Mouse (Mus musculus): ENCODE data around the gene Fgf8.

The Fgf8 gene

DNA sequence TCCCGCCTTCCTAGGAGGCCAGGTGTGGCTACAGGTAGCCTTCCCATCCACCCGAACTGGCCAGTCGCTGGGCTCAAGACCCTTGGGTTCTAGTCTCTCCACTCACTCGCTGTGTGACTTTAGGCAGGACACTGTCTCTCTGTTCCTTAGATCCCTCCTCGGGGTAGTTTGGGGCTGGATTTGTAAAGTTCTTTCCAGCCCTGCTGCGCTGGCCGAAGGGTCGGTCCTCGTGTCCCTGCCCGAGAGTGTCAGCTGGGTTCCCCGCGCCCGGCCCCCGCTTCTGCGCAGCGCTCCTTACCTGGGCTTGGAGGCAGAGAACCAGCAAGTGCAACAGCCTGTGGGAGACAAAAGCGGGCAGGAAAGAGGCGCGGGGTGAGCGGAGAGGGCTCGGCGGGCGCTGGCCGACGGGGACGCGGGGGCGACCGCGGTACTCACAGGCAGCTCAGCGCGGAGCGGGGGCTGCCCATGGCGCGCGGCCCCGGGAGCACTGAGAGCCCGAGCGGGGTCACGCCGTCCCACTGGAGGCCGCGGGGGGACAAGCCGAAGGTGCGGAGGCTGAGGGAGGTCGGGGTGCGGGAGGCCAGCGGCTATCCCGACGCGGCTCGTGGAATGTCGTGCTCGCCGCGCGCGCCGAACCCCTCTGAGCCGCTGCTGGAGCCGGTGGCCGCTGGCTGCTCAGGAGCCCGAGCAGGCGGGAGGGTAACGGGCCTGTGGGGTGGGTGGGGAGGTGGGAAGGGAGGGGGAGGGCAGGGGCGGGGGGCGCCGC lies at the start of gene Fgf8:
Fgf8 (minus strand) TSS at position 698 of the 766 bp plus-strand sequence.
- no peak for DNase-seq (ENCODE audit: extremely low read depth, low read depth)

DNA sequence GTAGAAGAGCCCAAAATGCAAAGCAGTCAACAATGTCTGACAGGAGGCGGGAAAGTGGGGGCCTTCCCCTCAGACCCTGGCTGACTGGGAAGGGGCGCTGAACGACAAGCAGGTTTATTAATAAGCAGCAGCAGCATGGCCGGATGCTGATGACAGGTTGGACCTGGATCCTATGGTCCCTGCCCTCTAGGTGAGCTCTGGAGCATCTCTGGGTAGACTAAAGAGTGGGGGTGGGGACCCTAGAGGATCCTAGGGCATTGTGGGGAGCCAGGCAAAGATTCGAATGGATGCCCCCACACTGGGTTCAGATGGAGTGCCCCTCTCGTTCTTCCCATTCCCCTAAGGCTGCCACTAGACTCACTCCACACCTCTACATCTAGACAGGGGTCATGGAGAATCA lies 49.7 kb upstream of the Fgf8 start:
- DNase-seq (ENCODE audit: extremely low read depth, low read depth), result no peak

- peak; percentile 95 for DNase-seq (ENCODE audit: extremely low read depth, low read depth)
Observed at GRCm38 (mm10) chr19:45789888-45790874, 47.5 kb upstream of the Fgf8 start.

GRCm38 (mm10) chr19:45789365-45789764 lies 46.6 kb upstream of the Fgf8 start:
- no peak for DNase-seq (ENCODE audit: extremely low read depth, low read depth)

DNA sequence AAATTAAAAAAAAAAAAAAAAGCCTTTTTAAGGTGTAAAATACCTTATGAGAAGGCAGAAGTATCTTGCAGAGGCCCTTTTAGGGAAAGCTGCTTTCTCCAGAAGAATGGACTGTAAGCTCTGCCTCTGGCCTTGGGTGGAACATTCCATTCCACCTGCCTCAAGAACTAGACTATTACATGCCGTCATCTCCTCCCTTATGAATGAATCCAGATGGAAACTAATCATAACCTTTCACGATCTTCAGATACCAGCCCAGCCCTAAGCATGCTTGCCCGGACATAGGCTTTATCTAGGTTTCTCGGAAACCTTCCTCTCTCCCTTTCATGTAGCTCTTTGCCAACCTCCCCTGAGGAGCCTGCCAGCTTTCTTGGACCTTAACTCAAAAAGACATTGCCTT lies 45.6 kb upstream of the Fgf8 start:
- no peak for DNase-seq (ENCODE audit: extremely low read depth, low read depth)

DNA sequence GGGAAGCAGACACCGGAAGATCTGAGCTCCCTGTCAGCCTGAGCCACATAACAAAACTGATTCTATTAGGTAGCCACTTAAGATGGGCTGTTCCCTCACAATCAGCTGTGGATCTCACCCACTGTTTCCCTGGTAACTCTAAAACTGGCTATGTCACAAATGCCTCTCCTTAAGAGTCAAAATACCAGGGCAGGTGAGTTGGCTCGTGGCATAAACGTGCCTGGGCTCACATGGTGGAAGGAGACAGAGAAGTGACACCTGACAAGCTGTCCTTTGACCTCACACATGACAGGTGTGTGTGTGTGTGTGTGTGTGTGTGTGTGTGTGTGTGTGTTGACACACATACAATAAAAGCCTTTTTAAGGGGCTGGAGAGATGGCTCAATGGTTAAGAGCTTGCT lies 44.7 kb upstream of the Fgf8 start:
- no peak for DNase-seq (ENCODE audit: extremely low read depth, low read depth)

- no peak for DNase-seq (ENCODE audit: extremely low read depth, low read depth)
Observed at GRCm38 (mm10) chr19:45785470-45785869, 42.8 kb upstream of the Fgf8 start.

- no peak for DNase-seq (ENCODE audit: extremely low read depth, low read depth)
Observed at GRCm38 (mm10) chr19:45783933-45784576, 41.3 kb upstream of the Fgf8 start.

DNA sequence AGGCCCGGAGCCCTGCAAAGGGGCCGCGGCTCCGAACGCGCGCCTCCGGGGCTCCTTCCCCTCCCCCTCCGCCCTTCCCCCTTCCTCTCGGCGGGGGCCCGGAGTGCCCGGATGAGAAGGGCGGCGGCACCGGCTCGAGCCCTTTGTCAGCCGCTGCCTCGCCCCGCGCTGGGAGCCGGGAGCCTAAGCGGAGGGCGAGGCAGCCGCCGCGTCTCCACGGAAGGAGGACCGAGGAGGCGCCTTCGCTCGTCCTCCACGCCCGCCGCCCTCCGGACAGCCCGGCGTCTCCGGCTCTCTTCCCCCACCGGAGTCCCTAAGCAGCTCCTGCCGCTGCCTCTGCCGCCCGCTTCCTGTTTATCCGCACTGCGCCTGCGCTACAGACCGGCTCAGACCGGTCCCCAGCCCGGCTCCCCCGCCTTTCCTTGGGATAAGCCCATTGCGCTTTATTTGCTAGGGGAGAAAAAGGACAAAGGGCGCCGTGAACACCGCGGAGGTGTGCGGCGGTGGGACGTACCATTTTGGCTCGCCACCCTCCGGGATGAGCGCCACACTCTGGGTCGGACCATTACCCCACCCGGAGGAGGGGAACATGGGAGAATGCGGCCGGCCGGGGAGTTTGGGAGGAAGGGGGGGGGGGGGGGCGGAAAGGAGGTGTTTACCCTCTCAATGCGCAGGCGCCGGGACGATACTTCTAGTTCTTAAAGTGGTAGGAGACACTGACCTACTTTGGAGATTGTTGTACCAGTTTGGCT lies 40.6 kb upstream of the Fgf8 start, which contains the start of gene Mgea5:
Mgea5 (minus strand) TSS at position 657 of the 752 bp plus-strand sequence.
- peak; percentile 99 for DNase-seq (ENCODE audit: extremely low read depth, low read depth)

DNA sequence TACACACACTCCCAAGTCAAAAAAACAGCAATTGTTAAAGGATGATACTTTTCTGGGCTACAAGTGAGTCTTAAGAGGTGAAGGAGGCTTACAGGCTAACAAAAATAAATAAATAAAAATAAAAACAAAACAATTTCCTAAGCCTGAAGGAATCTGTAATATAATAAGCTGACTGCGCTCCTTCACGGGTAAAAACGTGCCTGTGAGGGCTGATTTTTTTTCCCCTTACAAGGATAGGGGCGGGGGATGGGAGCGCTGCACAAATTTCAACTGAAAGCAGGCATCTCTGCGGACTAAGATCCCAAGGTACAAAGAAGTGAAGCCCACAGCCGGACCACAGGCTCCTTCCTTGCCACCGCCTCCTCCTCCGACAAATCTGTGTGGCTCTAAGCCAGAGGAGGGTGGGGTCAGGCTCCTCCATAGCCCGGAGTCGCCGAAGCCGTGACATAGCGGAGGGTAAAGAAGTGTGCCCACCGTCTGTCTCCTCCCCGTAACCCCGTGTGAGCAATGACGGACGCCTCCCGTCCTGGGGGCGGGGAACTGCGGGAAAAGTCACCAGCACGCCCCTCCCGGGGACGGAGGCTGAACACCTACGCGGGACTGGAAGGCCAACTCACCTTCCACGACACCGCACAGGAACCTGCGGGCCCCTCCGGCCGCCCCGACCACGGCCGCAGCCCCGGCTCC lies 39.7 kb upstream of the Fgf8 start:
- peak; percentile 68 for DNase-seq (ENCODE audit: extremely low read depth, low read depth)

GRCm38 (mm10) chr19:45781676-45782075 lies 39.0 kb upstream of the Fgf8 start:
- no peak for DNase-seq (ENCODE audit: extremely low read depth, low read depth)

GRCm38 (mm10) chr19:45780350-45780915 lies 37.7 kb upstream of the Fgf8 start:
- DNase-seq (ENCODE audit: extremely low read depth, low read depth), result no peak

DNA sequence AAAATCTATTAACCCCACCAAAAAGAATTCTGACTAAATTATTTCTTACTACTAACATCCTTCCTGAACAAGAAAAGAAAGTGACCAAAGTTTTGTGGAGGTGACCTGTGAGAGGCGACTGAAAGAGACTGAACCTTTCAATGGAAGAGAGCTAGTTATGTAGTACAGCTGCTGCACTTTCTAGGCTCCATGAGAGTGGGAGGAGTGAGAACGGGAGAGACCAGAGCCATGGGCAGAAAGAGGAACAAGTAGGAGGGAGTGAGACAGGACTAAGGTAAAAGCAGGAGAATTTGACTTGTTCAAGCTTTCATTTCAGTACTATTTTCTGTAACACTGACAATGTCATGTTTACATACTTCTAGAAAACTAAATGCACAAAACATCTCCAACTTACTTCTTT lies 32.8 kb upstream of the Fgf8 start:
- no peak for DNase-seq (ENCODE audit: extremely low read depth, low read depth)

- DNase-seq (ENCODE audit: extremely low read depth, low read depth), result no peak
Observed at GRCm38 (mm10) chr19:45771501-45771900, 28.8 kb upstream of the Fgf8 start.

DNA sequence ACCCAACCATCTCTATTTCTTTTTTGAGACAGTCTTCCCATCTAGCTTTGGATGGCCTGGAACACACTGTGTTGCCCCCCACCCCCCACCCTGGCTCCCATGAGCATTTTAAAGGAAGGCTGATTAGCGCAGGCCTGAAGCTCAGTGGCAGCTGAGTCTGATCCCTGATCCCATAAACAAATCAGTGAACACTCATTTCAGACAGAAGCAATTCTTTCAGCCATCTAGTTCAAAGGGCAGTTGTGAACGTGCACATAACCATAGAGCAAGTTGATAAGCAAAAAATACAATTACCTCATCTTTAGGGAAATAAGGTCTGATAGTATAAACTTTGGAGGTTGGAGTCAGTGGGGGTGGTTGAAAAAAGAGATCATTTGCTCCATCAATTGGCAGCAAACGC lies 18.1 kb upstream of the Fgf8 start:
- DNase-seq (ENCODE audit: extremely low read depth, low read depth), result no peak

GRCm38 (mm10) chr19:45758671-45759070 lies 16.0 kb upstream of the Fgf8 start:
- DNase-seq (ENCODE audit: extremely low read depth, low read depth), result no peak

DNA sequence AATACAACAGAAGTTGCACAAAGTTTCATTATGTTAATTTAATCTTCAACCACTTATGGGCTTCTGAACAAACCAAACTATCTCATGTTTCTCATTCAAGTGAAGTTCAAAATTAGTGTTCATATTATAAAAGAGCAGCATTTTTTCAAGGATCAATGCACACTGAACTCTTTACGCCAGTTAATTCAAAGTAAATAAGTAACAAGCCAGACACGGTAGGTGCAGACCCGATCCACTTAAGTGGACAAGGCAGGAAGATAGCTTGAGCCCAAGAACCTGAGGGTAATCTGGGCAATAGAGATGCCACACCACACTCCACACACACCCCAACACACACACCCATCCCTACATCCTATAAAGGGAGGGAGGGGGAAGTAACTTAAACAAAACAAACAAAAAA lies 10.8 kb upstream of the Fgf8 start:
- no peak for DNase-seq (ENCODE audit: extremely low read depth, low read depth)

DNA sequence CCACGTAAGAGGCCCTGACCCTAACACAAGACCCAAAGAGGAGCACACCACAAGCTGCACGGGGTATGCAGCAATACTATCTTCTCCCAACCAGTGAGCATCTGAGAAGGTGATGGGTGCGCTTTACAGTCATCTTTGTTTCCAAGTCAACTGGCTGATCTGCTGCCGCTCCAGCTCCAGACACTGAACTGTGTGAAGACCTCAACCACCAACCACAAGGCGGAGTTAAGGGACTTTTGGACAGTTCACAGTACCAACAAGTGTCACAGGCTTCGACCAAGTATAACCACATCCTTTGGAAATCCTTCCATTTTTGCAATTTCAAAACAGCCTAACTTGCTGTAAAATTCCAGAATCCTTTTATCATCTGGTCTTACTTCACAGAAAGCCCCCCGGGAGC lies 9.2 kb upstream of the Fgf8 start:
- DNase-seq (ENCODE audit: extremely low read depth, low read depth), result no peak

DNA sequence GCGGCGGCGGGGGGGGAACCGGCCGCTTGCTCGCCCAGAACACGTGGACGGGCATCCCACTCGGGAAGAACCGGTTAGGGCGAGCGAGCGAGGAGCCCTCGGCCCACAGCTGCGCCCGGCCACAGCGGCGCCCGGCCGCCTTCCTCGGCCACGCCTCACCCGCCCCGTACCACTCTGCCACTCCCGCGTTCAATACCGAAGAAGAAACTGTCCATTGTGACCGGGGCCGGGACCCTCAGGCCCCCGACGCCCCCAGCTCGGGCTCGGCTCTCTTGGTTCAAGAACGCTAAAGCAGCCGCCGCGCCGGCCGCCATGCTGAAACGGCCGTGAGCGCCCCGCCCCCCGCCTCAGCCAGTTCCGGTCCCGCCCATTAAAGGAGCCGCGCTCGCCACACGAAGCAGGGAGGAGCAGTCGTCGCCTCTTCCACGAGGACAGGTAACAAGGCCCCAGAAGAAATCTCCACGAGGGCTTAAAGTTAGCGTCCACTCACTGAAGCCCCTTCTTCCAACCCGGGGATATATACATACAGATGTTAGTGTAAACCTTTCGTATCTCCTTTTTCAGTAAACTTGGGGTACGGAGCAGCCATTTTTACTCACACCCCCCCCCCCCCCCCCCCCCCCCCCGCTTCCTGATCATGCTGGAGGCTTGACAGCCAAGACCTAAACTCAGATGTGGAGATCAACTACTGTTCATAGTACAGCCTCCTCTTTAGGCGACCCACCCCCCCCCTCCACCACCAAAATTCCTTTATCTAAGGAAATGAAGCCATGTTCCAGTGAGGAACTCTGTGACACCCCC lies 6.7 kb upstream of the Fgf8 start, which contains the start of gene Npm3:
Npm3 (minus strand) TSS at position 349 of the 801 bp plus-strand sequence.
- peak; percentile 62 for DNase-seq (ENCODE audit: extremely low read depth, low read depth)

All from MEL-GATA-1-ER (cell line).